Mouse (Mus musculus): Measurements from ENCODE around the gene Trpv4. TPM values are rescaled to one million over a fixed set of nuclear protein-coding genes. Genes with fewer than 3 reads are reported as not detected.
A peak's percentile ranks its signal among the peaks of the same experiment; 100 is the strongest.

The Trpv4 gene
- polyA plus RNA-seq, 1 experiment from 2014 or later, result 0.87 TPM

DNA sequence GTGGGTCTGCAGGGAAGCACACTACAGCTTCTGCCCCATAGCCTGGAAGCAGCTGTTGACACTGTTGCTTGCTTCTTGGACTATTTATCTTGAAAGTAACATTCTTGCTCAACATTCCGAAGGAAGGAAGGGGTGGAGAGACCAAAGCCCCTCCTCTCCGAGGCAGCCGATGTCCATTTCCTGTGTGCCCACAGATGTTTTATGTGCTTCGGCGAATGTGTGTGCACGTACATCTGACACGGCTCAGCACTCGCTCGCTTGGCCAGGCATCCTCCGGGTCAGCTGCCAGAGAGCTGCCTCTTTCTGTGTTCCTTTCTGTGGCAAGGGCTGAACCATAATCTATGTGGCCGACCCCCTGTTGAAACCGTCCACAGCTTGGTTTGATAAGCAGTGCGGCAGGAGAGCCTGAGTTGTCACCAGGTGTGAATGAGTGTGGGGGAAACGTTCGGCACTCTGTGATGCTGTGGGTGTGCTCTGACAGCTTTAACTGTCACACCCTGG, 63.4 kb downstream of the Trpv4 start:
- no peak overlapping the region for H3K9ac ChIP-seq (ENCODE audit: low read depth, low read length)
- ATAC-seq (replicated peaks; ENCODE audit: insufficient number of reproducible peaks, low FRiP score, low TSS enrichment), result 0 out of 2 replicates have a peak, but pooled peaks have one; percentile 3
- H3K4me1 ChIP-seq (ENCODE audit: control insufficient read depth, insufficient read depth, low read length), result peaks cover 50% of the 10 kb centered on the region
- H3K36me3 ChIP-seq (ENCODE audit: control insufficient read depth, insufficient read depth, low read length), result no peaks in the 10 kb centered on the region
- peak overlapping the region; percentile 46 for H3K4me2 ChIP-seq
- 18% methylated on average over 15 of the region's 15 CpGs for WGBS (ENCODE audit: insufficient replicate concordance)
- peak overlapping the region; percentile 77 for H3K27ac ChIP-seq (ENCODE audit: low read depth, low read length)
- H3K9me3 ChIP-seq (replicated peaks; ENCODE audit: control insufficient read depth, low read length), result no peaks in the 10 kb centered on the region
- no peak overlapping the region; the same call in 1 of the 2 replicates for H3K4me3 ChIP-seq (ENCODE audit: low read depth, low read length)
- H3K27me3 ChIP-seq (ENCODE audit: control insufficient read depth, insufficient read depth, low read length), result no peaks in the 10 kb centered on the region; the same call in 1 of the 2 replicates

- Histone ChIP-seq H3K4me1 (ENCODE audit: control insufficient read depth, insufficient read depth, low read length) (peaks cover 54% of the 10 kb centered on the region), H3K4me2 (no peak overlapping the region), H3K9ac (ENCODE audit: low read depth, low read length) (no peak overlapping the region)
Measured at GRCm38 (mm10) chr5:114593949-114594348, 64.3 kb downstream of the Trpv4 start.

DNA sequence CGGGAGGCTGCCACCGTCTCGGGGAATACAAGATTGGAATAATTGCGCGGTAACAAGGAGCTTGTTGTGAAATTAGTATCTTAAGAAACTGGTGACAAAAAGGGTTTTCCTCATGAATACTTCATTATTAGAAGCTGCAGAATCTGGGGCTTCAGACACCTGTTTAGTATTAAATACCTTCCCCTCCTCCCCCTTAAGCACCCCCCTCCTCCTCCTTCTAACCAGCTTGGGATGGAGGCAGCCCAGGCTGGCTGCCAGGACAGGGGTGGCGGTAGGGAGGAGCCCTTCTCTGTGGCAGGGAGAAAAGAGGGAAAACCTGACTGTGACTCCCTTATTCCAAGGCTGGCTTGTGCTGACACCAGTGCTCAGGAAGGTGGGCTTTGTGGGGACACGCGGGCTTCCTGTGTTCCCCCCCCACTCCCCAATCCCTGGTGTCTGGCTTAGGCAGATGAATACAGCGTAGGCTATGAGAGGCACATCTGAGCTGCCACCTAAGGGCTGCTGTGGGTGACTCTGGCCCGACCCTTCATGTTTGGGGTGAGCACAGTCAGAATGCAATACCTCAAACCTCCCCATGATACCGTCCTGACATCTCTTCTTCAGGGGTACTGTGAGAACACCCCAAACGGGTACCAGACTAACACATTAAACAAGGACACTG, 64.9 kb downstream of the Trpv4 start:
- Histone ChIP-seq H3K4me2 (no peak overlapping the region), H3K4me1 (ENCODE audit: control insufficient read depth, insufficient read depth, low read length) (peaks cover 54% of the 10 kb centered on the region), H3K9me3 (replicated peaks; ENCODE audit: control insufficient read depth, low read length) (no peaks in the 10 kb centered on the region), H3K27me3 (ENCODE audit: control insufficient read depth, insufficient read depth, low read length) (peaks cover 2% of the 10 kb centered on the region; the same call in 1 of the 2 replicates), H3K36me3 (ENCODE audit: control insufficient read depth, insufficient read depth, low read length) (no peaks in the 10 kb centered on the region), H3K4me3 (ENCODE audit: low read depth, low read length) (no peak overlapping the region), H3K27ac (ENCODE audit: low read depth, low read length) (no peak overlapping the region), H3K9ac (ENCODE audit: low read depth, low read length) (no peak overlapping the region)
- WGBS (ENCODE audit: insufficient replicate concordance), result 72% methylated on average over 12 of the region's 12 CpGs
- ATAC-seq (replicated peaks; ENCODE audit: insufficient number of reproducible peaks, low FRiP score, low TSS enrichment), result no peak

More at GRCm38 (mm10) chr5:114593949-114594348, 64.3 kb downstream of the Trpv4 start:
- Histone ChIP-seq H3K27ac (ENCODE audit: low read depth, low read length) (peak overlapping the region; percentile 77), H3K27me3 (ENCODE audit: control insufficient read depth, insufficient read depth, low read length) (peaks cover under 1% of the 10 kb centered on the region; the same call in 1 of the 2 replicates), H3K36me3 (ENCODE audit: control insufficient read depth, insufficient read depth, low read length) (no peaks in the 10 kb centered on the region), H3K9me3 (replicated peaks; ENCODE audit: control insufficient read depth, low read length) (no peaks in the 10 kb centered on the region), H3K4me3 (ENCODE audit: low read depth, low read length) (no peak overlapping the region)
- 79% methylated on average over 5 of the region's 5 CpGs for whole genome bisulfite sequencing (ENCODE audit: insufficient replicate concordance)
- ATAC-seq (replicated peaks; ENCODE audit: insufficient number of reproducible peaks, low FRiP score, low TSS enrichment), result no peak

- Histone ChIP-seq H3K4me3 (ENCODE audit: low read depth, low read length) (no peak overlapping the region), H3K27me3 (ENCODE audit: control insufficient read depth, insufficient read depth, low read length) (peaks cover 2% of the 10 kb centered on the region; the same call in 1 of the 2 replicates), H3K4me1 (ENCODE audit: control insufficient read depth, insufficient read depth, low read length) (peaks cover 54% of the 10 kb centered on the region), H3K27ac (ENCODE audit: low read depth, low read length) (no peak overlapping the region), H3K9me3 (replicated peaks; ENCODE audit: control insufficient read depth, low read length) (no peaks in the 10 kb centered on the region), H3K9ac (ENCODE audit: low read depth, low read length) (no peak overlapping the region), H3K4me2 (no peak overlapping the region), H3K36me3 (ENCODE audit: control insufficient read depth, insufficient read depth, low read length) (no peaks in the 10 kb centered on the region)
- ATAC-seq (replicated peaks; ENCODE audit: insufficient number of reproducible peaks, low FRiP score, low TSS enrichment), result no peak
- 68% methylated on average over 19 of the region's 19 CpGs for WGBS (ENCODE audit: insufficient replicate concordance)
Measured at GRCm38 (mm10) chr5:114592463-114593160, 65.6 kb downstream of the Trpv4 start.

DNA sequence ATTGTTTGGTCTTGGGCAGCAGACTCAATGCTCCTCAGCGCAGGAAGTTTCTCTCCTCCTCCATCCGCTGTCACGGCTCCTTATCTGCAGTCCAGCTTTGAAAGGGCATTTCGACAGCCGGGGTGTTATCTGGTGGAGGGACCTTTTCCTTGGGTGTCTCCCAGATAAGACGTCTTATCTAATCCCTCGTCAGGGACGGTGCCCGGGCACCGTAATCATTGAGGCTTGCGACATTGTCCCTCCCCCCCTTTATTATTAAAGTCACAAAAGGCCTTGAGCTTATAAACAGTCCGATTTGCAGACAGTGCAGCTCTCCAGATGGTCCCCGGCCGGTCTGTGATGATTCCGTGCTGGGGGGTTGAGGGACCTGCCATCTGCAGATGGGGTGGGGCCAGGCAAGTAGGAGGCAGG, 67.1 kb downstream of the Trpv4 start:
- no peaks in the 10 kb centered on the region for H3K36me3 ChIP-seq (ENCODE audit: control insufficient read depth, insufficient read depth, low read length)
- peak overlapping the region; percentile 34 for H3K4me2 ChIP-seq
- no peaks in the 10 kb centered on the region for H3K9me3 ChIP-seq (replicated peaks; ENCODE audit: control insufficient read depth, low read length)
- WGBS (ENCODE audit: insufficient replicate concordance), result 4% methylated on average over 15 of the region's 15 CpGs
- ATAC-seq (replicated peaks; ENCODE audit: insufficient number of reproducible peaks, low FRiP score, low TSS enrichment), result no peak
- no peak overlapping the region for H3K4me3 ChIP-seq (ENCODE audit: low read depth, low read length)
- peaks cover 7% of the 10 kb centered on the region for H3K27me3 ChIP-seq (ENCODE audit: control insufficient read depth, insufficient read depth, low read length)
- H3K4me1 ChIP-seq (ENCODE audit: control insufficient read depth, insufficient read depth, low read length), result peaks cover 48% of the 10 kb centered on the region
- no peak overlapping the region for H3K9ac ChIP-seq (ENCODE audit: low read depth, low read length)
- no peak overlapping the region for H3K27ac ChIP-seq (ENCODE audit: low read depth, low read length)

GRCm38 (mm10) chr5:114590043-114590913, 67.9 kb downstream of the Trpv4 start:
- H3K36me3 ChIP-seq (ENCODE audit: control insufficient read depth, insufficient read depth, low read length), result no peaks in the 10 kb centered on the region
- no peak overlapping the region for H3K27ac ChIP-seq (ENCODE audit: low read depth, low read length)
- H3K27me3 ChIP-seq (ENCODE audit: control insufficient read depth, insufficient read depth, low read length), result peaks cover 11% of the 10 kb centered on the region
- 63% methylated on average over 17 of the region's 17 CpGs for WGBS (ENCODE audit: insufficient replicate concordance)
- H3K4me3 ChIP-seq (ENCODE audit: low read depth, low read length), result no peak overlapping the region
- ATAC-seq (replicated peaks; ENCODE audit: insufficient number of reproducible peaks, low FRiP score, low TSS enrichment), result no peak
- peak overlapping the region; percentile 34 for H3K4me2 ChIP-seq
- no peaks in the 10 kb centered on the region for H3K9me3 ChIP-seq (replicated peaks; ENCODE audit: control insufficient read depth, low read length)
- peaks cover 48% of the 10 kb centered on the region for H3K4me1 ChIP-seq (ENCODE audit: control insufficient read depth, insufficient read depth, low read length)
- no peak overlapping the region for H3K9ac ChIP-seq (ENCODE audit: low read depth, low read length)

- peaks cover 13% of the 10 kb centered on the region for H3K27me3 ChIP-seq (ENCODE audit: control insufficient read depth, insufficient read depth, low read length)
- WGBS (ENCODE audit: insufficient replicate concordance), result 37% methylated on average over 2 of the region's 2 CpGs
- H3K4me1 ChIP-seq (ENCODE audit: control insufficient read depth, insufficient read depth, low read length), result peaks cover 40% of the 10 kb centered on the region
- no peaks in the 10 kb centered on the region for H3K9me3 ChIP-seq (replicated peaks; ENCODE audit: control insufficient read depth, low read length)
- no peak overlapping the region for H3K27ac ChIP-seq (ENCODE audit: low read depth, low read length)
- no peak overlapping the region for H3K4me2 ChIP-seq
- H3K4me3 ChIP-seq (ENCODE audit: low read depth, low read length), result no peak overlapping the region
- no peak overlapping the region for H3K9ac ChIP-seq (ENCODE audit: low read depth, low read length)
- H3K36me3 ChIP-seq (ENCODE audit: control insufficient read depth, insufficient read depth, low read length), result no peaks in the 10 kb centered on the region
- no peak for ATAC-seq (replicated peaks; ENCODE audit: insufficient number of reproducible peaks, low FRiP score, low TSS enrichment)
Measured at GRCm38 (mm10) chr5:114589454-114589853, 68.8 kb downstream of the Trpv4 start.

GRCm38 (mm10) chr5:114589026-114589425, 69.2 kb downstream of the Trpv4 start:
- no peak for ATAC-seq (replicated peaks; ENCODE audit: insufficient number of reproducible peaks, low FRiP score, low TSS enrichment)
- 44% methylated on average over 6 of the region's 6 CpGs for WGBS (ENCODE audit: insufficient replicate concordance)
- no peak overlapping the region for H3K27ac ChIP-seq (ENCODE audit: low read depth, low read length)
- H3K36me3 ChIP-seq (ENCODE audit: control insufficient read depth, insufficient read depth, low read length), result no peaks in the 10 kb centered on the region
- peaks cover 36% of the 10 kb centered on the region for H3K4me1 ChIP-seq (ENCODE audit: control insufficient read depth, insufficient read depth, low read length)
- no peak overlapping the region for H3K4me2 ChIP-seq
- no peaks in the 10 kb centered on the region for H3K9me3 ChIP-seq (replicated peaks; ENCODE audit: control insufficient read depth, low read length)
- H3K27me3 ChIP-seq (ENCODE audit: control insufficient read depth, insufficient read depth, low read length), result peaks cover 13% of the 10 kb centered on the region
- H3K9ac ChIP-seq (ENCODE audit: low read depth, low read length), result no peak overlapping the region
- no peak overlapping the region for H3K4me3 ChIP-seq (ENCODE audit: low read depth, low read length)
